Mouse (Mus musculus): ENCODE measurements at regions not wholly inside any gene's neighbourhood (a gene's known extent, or its start where the extent isn't known, plus 50 kb on each side); places are given as distances from the start of the nearest gene placed in this dataset.
"Not testable (repeated sequence)": the region's sequence is repeated elsewhere in the genome, so short reads cannot be mapped to it uniquely, and the experiment has no call there.

DNA sequence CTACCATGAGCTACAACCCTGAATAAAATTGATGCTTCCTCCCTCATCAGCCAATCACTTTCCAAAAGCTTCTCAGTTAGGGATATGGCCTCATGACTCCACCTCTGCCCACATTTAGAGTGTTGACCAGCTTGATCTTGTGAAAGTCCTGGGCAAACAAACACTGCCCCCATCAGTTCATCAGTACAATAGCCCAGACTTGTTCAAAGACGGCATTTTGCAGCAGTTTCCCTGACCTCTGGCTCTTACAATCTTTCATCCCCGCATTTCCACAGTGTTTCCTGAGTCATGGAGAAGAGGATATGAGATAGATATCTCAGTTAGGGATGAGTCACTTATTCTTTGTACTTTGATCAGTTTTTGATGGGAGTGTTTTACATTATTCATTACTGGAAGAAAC is 203.5 kb upstream of the Asrgl1 start:
- DNase-seq (ENCODE audit: low spot score in 2 of 2) = peak in 1 of 2 experiments; percentile 0

DNA sequence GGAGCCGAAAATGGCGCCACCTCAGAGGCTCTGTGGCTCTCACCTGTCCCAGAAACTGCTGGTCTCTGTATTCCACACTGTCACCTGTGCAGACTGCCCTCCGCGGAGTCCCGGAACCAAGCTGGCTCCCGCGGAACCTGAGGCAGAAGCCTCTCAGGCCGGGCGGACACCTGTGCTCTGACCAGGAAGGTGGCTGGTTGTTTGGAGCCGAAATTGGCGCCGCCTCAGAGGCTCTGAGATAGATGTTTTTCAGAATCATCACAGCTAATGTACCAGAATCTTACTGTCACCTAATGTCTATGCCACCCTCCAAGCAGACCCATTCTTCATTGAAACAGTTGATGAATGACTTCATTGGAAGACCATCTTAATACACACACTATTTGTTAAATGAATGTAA is 202.0 kb upstream of the Asrgl1 start:
- not testable (repeated sequence) for DNase-seq (ENCODE audit: low spot score in 2 of 2)

- peak in 1 of 2 experiments; percentile 4 for DNase-seq (ENCODE audit: low spot score in 2 of 2)
These were observed 182.5 kb upstream of the Asrgl1 start for GRCm38 (mm10) chr19:9317932-9318331.

GRCm38 (mm10) chr19:9316162-9316561 is 180.7 kb upstream of the Asrgl1 start:
- DNase-seq (ENCODE audit: low spot score in 2 of 2) = not testable (repeated sequence)

GRCm38 (mm10) chr19:9283176-9283575 is 147.7 kb upstream of the Asrgl1 start:
- DNase-seq (ENCODE audit: low spot score in 2 of 2) = peak; percentile 4 to 25

DNA sequence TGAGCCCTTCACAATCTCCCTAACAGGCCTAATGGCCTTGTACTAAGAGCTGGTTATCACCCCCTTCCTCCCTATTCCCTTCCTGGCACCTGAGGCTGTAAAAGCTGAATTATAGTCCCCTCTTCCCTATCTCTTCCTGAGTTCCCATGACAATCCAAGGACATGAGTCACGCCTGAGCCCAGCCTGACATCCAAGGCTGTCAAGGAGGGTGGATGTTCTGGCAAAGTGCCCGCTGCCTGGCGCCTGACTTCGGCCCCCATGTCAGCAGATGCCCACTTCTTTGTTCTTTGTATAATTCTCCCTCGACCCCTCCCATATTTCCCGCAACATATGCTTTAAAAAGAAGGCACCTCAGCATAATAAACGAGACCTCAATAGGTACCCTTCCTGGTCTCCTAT is 99.2 kb upstream of the Asrgl1 start:
- DNase-seq (ENCODE audit: low spot score in 2 of 2) = not testable (repeated sequence)
